Mouse (Mus musculus) right cerebral cortex, postnatal 14 days (tissue): ENCODE results near the gene St3gal6.

Source experiments
- DNase-seq: peaks from one replicate; pipeline ENCODE4 v3.0.0; 2022

The St3gal6 gene

DNA sequence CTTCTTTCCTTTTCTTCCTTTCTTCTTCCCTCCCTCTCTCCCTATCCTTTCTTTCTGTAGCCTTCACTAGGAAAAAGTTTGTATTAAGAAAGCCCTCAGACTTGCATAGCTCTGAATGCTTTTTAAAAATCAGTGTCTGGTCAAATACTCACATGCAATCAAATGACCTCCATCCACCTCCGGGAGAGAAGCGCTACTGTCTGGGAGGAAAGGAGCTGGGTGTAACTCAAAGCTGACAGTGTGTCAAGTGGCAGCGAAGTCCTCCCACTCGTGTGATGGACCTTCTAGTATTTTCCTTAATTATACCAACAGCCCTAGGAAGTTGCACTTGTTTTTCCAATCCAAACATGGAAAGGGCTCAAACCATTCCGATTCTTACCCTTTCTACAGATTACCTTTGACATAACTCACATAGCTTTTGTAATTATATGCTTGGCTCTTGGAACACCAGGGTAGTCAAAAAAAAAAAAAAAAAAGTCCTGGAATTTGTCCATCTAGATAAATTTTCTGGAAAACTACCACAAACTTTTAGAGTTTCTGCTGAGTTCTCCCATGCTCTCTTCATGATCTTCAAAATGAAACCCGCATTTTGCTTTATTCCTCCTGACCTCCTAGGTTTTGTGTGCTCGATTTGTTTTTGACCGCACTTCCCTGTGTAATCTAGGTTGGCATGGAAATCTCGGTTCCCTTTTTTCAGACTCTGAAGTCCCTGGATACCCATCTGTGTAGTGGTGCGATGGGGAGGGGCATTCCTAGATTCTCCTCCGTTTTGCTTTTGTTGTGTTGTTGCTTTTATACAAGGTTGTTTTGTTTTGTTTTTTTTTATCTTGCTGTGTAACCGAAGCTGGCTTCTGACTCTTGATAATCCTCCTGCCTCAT, at the start of gene St3gal6:
St3gal6 (minus strand) TSS at position 272 of the 879 bp plus-strand sequence.
- no peak for DNase-seq

DNA sequence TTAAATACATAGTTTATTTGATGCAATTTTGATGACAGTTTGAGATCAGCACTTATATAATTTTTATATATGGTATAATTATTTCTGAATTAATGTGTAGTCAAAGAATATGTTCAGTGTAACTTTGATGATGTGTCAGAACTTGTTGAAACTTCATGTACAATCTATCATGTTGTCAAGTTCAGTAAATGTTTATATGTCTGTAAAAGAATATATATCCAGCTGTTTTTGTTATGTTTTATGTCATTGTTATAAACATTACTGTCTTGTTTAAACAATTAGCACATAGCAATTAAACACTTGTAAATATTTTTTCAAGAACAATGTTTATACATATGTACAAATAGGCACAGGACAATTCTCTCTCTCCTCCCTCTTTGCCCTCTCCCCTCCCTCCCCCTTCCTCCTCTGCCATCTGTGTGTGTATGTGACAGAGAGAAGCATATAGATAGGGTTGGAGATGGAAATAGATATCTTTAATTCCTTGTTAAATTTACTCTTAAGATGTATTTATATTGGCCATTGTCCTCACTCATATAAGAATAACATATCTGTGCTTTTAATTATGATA, 46.7 kb upstream of the St3gal6 start:
- no peak for DNase-seq

DNA sequence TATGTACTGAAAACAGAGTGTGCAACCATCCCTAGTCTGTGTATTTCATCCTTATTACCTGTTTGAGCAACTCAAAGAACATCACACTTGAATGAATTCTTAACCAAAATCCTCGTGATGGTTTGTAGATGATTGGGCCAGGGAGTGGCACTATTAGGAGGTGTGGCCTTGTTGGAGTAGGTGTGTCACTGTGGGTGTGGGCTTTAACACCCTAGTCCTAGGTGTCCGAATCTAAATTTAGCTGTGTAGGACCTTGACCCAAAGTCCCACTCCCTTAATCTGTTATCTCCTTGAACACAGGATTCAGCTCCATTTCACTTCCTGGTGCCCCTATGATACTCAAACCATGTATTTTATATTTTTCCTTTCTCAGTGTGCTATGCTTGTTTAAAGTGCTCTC, 37.2 kb upstream of the St3gal6 start:
- no peak for DNase-seq

DNA sequence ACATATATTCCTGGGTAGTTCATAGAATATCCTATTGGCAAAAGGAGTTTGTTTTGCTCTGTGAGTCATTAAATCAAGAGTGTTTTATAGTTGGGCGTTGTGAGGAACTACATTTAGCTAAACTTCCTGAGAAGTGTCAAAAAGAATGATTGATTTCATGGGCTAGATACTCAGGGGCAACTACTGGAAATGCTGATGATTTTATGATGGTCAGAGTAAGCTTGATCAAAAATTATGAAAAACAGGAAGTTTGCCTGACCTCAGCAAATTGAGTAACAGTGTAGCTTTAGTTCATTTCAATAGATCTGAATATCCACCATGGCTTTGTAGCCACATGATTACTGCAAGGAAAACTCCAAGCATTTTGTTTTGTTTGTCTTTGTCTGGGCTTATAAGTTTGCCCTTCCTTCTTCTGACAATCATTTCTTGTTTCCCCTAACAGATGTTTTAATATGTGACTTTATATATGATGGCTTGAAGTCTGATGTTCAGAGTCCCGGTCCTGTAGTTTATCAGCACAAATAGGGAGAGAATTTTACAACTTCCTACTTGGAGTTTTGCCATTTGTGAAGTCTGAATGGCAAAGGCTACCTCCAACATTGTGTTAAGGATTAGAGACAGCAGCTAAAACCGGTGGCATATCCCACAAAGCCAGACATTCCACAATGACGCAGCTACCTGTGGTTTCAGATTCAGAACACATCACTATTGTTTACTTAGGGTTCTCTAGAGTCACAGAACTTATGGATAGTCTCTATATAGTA, 32.2 kb upstream of the St3gal6 start:
- DNase-seq = no peak

DNA sequence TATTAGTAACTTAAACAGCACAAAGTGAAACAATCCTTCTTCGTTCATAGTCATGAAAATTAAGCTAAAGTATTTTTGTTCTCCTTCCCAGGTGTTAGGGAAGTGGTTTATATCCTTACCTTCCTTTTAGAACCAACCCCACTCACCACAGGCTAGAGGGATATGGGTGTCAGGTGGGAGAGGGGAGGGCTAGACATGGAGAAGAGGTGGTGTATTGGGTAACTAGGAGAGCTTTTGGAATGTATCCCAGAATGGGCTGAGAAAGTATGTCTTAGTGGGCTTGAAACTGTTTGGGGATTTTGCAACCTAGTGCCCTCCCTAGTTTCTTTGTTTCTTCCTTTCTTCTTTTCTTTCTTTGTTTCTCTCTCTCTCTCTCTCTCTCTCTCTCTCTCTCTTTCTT, 30.6 kb upstream of the St3gal6 start:
- no peak for DNase-seq

DNA sequence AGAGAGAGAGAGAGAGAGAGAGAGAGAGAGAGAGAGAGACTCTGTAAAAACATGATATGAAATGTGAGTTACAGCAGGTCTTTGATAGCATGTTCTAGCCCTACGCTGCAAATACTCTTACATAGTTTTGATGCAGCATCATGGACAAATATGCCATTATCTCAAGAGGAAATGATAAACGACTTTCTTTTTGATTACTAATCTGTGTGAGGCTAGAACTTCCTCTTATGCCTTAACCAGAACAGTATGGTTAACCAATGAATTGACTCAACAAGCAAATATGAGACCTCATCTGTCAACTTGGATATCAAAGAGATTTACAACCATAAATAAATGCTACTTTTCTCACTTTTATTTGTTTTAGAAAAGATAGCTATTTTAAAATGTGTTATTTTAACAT, 24.0 kb upstream of the St3gal6 start:
- no peak for DNase-seq

DNA sequence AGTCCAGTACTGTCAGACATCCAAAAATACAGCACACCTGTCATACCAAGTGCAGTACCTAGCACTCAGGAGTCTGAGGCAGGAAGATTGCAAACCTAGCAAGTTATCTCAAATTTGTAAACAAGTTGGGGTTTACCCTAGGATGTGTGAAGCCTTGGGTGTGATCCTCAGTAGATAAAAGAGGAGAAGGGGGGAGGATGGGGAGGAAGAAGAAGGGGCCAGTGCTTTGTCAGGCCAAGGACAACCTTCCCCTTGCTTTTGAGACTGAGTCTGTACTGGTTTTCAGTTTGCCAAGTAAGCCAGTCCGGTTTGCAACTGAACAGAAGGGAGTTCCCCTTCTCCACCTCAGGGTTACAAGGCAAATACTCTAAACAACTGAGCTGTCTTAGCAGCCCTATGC, 22.1 kb upstream of the St3gal6 start:
- DNase-seq = no peak

DNA sequence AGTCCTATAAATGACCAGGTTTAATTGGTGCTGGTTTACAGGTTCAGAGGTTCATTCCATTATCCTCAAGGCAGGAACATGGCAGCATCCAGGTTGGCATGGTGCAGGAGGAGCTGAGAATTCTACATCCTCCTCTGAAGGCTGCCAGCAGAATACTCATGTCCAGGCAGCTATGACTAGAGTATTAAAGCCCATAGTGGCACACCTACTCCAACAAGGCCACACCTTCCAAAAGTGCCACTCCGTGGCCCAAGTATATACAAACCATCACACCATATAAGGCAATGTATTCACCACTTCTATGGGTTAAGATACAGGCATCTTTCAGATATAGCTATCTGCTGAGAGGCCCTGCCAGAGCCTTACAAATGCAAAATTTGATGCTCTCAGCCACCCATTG, 15.4 kb upstream of the St3gal6 start:
- DNase-seq = no peak

DNA sequence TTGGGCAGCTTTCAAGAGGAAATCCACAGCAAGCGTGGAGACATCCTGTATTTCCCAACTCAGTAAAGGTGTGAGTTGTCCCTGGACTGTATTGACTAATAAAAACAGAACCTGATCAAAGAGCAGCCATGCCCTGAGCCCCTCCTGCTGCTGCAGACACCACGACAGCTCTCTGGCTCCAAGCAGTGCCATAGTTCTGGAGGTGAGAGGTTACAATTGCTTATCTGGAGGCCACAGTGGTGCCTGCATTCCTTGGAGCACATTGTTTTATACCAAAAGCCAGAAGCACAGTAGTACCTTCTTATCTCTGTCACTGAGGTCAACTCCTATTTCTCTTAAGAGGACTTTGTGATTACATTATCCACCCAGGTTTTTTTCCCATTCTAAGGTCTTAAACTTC, 15.0 kb upstream of the St3gal6 start:
- no peak for DNase-seq

DNA sequence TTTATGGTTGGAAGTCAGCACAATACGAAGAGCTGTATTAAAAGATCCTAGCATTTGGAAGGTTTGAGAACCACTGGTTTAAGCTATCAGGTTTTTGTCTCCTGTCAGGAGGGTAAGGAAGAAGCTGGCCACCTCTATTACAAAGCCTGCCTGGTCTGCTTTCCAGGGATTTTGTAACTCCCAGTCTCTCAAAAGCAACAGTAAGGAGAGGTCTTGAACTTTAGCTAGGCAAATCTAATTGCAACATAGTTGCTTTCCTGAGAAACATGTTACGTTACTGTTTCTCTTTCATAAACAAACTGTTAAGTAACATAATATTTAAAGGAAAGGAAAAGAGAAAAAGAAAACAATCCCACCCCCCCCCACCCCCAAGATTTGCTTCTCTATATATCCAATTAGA, 12.0 kb upstream of the St3gal6 start:
- DNase-seq = no peak

DNA sequence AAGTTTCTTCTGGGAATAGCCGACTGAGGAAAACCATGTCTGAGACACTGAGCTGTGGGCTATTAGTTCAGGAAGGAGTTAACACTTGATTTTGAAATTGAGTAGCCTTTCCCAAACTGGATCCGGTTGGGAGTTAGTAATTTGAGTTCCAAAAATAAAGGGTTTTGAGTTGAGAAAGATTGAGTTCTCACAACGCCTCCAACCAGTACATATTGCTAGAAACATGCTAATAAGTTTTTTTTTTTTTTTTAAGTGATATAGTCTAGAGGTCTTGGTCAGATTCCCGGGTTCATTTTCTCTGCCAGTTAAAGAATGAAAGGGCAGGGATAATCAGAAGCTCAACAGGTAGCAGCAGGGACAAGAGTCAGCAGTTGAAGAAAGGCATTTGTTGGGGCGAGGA, 11.2 kb upstream of the St3gal6 start:
- no peak for DNase-seq

DNA sequence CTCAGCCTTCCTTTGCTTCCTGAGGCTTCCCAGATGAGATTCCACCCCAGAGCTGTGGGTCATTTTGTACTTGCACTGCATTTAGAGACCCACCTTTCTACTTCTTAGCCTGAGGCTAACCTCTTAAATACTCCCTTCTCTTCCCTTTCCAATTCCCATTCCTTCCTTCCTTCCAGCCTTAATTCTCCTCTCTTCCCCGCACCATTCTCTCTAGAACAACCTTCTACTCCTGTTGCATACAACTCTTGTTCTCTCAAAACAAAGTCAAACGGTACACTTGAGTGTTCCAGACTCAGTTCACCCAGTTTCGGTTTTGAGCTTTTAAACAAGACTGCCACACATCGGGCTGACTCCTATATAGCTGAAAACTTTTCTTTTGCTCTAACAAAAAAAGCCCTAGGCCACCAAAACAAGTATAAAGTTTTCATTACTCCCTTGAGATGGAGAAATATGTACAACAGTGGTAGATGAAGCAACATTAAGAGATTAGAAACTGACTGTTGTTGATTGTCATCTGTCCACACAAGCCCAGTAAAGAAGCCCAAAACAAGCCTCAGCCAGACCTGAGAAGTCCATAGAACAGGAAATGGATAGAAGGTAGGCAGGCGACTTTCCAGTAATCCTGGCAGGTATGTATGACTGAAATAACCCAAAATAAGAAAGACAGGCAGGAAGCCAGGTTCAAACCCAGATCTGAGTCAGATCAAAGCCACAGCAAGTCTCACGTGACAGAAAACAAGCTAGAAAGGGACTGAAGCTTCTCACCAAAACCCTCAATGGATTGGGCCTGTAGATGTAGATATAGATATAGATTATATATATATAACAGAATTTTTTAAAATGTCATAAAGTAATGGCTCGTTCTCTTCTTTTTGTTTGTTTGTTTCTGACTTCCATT, 10.5 kb upstream of the St3gal6 start:
- DNase-seq = no peak

DNA sequence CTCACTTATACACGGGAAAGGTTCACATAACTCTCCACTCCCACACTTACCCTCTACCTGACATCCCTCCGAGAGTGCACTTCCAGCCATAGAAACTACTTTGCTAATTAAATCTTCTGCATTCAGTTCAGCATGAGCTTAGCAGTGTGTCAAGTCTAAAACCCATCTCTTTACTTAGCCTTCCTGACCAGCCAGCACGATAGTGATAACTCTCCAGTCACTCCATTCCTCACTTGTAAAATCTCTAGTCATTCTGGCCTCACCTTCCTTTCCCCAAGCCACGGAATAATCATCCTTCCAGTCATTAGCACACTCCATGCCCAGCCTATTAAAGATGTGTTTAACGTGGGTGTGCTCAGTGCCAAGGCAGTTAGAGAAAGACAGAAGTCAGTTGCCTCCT, 9.7 kb upstream of the St3gal6 start:
- no peak for DNase-seq

DNA sequence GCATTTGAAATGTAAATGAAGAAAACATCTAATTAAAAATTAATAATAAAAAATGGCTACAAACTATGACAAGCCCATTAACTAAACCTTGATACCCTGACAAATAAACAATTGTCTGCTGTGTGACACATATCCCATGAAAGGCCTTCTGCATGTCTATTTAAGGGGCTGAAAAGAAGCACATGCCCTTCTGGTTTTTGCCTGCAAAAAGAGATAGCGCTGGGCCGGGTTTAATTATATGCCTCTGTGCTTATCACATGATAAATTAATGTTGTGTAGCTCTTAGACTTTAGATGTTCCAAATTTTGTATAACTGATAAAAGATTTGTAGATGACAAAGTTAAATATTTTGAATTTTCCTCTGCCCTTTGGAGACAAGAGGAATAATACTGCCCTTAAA, 9.2 kb upstream of the St3gal6 start:
- DNase-seq = no peak

DNA sequence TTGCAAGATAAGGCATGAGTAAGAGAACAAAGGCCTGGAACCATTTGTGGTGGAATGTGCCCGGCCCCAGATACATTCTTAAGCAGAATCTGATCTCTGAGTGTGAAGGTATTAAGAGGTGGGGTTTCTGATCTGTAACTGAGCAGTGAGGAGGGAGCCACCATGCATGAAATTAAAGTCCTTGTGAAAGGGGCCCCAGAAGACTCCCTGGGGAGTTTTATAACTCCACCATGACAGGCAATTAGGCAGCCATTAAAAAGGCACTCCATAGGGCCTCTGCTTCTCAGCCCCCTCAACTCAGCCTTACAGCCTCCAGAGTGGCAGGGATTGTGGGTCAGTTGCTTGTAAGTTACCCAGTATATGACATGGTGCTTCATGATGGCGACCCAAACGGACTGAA, 8.5 kb upstream of the St3gal6 start:
- no peak for DNase-seq

DNA sequence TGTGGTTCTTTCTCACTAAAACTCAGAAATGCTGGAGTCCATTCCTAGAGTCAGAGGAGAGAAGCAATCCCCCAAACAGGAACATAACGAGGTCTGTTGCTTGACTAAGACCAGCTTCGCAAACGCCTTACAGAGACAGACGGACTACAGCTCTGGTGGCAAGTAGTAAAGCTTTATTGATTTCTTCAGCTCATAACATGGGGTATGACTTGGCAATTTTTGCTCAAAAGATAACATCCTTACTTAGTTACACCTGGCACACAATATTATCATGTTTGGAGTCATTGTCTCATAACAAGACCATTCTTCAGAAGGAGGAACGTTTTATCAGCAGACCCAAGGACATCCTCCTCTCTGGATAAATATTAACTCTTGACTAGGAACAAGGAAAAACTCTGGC, 3.8 kb upstream of the St3gal6 start:
- no peak for DNase-seq

DNA sequence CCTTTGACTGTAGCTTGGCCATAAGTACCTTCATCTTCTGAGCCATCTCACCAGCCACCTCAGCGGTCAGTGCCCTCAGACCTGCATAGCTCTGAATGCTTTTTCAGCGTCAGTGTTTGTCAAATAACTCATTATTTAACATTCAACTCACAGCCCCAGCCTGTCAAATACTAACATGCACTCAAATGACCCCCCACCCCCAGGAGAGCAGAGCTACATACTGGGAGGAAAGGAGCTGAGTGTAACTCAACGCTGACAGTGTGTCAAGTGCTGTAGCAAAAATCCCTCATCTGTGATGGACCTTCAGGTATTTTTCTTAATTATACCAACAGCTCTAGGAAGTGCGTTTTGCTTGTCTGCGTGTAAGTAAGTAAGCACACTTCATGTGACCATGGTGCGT, 2.7 kb upstream of the St3gal6 start:
- no peak for DNase-seq

DNA sequence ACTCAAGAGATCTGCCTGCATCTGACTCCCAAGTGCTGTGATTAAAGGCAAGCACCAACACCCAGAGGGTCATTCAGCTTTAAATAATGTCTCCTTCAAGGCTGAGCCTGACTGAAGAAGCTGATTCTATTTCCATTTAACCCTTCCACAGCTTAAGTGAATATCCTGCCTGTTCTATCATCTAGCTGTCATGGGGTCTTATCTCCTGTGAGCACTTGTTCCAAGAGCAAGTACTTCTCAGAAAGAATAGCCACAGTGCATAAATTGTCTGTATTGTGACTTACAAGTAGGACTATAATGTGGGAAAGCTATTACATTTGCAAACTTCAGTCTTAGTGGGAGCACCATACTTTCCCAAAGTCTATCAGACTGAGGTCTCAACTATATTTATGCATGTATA, 1.8 kb upstream of the St3gal6 start:
- DNase-seq = no peak

DNA sequence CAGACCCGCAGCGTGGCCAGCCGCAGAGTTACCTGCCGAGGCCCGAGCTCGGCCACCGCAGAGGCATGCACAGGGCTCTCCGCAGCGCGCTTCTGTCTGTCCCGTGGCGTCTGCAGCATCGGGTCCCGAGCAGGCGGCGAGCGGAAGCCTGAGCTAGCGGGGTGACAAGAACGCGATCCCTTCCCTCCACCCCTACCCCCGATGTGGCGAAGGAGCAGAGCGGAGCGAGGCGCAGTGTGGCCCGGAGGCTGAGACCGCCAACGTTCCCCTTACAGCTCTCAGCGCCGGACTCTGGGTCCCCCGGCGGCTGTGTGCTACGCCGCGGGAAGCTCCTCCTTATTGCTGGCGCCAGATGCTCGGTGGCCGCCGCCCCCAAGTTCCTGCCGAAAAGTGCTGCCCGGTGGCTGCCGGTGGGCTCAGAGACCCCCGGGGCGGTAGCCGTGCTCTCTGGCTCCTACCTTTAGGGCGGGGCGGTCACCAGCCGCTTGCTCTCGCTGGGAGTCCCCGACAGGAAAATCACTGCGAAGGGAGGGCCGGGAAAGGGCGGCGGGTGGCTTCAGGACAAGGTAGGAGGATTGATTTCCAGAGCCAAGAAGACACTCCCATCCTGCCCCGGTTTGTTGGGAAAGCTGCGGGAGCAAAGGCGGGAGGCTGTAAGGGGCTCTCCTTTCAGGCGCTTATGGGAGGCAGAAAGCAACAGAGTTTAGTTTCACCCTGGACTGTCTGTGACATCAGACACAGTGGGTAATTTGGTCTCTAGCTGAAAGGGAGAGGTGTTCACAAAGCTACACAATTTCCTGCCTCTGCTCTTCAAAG, 791 bp downstream of the St3gal6 start:
- DNase-seq = peak; percentile 63

DNA sequence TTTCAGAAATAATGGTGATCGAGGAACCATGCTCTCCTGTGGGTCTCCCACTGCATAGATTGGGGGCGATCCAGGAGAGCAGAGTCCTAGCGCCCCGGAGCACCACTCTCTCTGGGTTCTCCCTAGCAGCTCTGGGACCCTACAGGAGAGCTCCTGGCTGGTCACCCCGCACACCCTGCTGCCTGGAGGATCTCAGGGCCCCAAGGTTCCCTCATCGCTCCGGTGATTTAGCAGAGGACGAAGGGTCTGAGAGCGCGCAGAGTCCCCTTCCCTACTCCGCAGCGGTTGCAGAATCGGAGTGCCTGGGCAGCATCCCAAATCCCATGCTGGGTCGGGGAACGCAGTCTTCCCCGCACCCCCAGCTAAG, 1.4 kb downstream of the St3gal6 start:
- no peak for DNase-seq

DNA sequence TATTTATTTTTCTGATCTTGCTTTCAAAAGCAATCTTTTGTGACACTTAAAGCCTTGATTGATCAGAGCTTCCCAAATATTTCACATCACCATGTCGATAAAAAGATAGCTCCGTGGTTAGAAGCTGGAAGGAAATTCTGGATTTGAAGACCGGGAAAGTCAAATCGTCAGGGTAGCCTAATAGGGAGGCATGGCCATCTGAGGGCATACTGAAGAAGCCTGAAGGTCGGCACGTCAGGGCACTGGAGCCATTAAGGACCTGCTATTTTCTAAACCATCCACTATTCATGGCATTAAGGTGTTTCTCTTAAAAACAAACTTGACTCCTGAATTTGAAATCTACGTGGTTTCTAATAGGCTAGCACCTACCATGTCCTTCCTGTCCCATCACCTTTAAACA, 2.1 kb downstream of the St3gal6 start:
- no peak for DNase-seq

DNA sequence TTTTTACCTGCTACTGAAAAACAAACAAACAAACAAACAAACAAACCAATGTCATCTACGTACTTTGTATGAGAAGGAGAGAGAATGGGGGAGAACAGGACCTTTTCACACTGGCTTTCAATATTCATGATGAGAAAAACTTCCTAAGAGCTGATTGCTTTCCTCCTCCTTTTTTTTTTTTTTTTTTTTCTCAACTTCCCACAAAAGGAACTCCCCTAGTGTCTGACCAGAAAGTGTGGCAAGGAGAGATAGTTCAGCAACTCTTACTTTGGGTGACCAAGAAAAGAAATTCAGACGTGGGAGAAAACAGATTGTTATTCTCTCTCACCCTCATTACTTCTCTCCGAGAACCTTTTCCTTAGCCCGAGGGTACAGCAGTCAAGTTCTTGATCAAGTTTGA, 2.9 kb downstream of the St3gal6 start:
- DNase-seq = no peak
